Mouse (Mus musculus) thymus, postnatal 36 days (tissue): Measurements from ENCODE around the gene Dennd4a.
A peak's percentile ranks its signal among the peaks of the same experiment; 100 is the strongest.

Source experiments
- DNase-seq, 2 experiments: peaks; one replicate each; pipeline ENCODE4 v3.0.0; 2022; ENCODE audit warnings: mixed read lengths in 2 of 2

The Dennd4a gene

DNA sequence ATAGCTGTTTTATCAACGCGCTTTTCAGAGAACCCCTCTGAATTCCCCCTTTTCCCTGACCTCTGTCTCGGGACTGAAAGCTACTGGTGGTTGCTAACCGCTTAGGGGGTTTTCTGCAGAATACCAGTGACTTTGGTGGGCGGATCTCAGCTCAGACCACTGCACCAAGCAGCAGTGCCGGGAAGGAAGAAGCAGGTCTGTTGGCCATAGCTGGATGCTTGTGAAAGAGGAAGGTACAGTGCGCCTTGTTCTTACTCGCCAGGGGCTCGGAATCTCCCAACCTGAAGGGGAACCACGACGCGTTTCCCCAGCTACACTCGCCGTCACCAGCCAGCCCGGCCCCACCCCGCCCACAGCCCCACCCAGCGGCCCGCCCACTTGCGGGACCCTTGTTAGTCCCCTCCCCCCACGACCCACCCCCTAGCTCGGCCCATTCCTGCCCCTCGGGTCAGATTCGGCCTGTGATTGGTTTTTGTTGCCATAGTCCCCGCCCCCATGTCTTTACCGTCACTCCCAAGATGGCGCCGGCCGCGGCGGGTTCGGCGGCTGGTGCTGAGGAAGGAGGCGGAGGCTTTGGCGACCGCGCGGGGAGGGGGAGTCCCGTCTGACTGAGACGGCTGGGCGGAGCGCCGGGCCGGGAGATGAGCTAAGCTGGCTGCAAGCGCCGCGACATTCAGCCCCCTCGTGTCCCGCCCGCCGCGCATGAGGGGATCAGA lies at the start of gene Dennd4a:
TSS of gene Dennd4a (plus strand) at position 519 of the 716 bp plus-strand sequence.
- peak; percentile 98 to 100 for DNase-seq

DNA sequence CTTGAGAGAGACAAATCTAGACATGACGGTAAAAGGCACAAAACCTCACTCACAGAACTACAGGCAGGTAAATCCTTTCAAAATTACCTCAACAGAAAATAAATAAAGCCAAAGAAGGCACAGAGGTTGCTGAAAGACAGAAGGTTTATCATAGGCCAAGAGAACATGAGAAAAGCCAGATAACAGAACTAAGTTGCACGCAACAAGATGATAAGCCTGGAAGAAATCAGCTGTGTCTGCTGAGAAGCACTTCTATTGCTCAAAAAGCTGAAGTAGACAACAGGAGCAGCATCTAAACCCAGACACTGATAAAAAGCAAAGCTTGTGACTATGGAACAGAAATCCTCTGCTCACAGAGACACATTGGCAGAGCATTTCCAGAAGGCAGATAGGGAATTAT lies 46.3 kb upstream of the Dennd4a start:
- no peak for DNase-seq

DNA sequence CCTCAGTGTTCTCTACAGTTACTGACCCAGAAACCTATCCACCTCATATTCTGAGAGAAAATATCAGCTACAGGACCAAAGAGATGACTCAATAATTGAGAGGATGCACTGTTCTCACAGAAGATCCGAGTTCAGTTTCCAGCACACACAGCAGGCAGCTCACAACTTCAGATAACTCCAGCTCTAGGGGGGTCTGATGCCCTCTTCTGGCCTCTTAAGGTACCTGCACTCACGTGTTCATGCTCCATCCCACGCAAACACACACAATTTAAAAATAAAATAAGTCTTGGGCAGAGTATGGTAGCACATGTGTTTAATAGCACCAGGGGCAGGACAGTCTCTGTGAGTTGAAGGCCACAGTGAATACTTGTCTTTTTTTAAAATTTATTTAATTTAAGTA lies 45.0 kb upstream of the Dennd4a start:
- DNase-seq: no peak

DNA sequence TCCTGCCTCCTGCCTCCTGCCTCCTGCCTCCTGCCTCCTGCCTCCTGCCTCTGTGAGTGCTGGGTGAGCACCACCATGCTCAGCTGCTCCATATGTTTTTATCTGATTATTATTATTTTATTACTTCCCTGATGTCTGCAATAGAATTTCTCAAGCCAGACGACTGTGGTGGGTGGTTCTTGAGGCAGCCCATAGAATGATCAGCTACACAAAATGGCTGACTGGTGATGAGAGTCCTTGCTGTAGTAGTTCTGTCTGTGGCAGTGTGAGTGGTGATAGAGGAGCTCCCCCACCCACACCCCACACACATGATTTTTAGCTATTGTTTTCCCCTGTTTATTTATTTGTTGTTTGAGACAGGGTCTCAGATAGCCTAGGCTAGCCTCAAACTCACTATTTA lies 43.3 kb upstream of the Dennd4a start:
- no peak for DNase-seq

DNA sequence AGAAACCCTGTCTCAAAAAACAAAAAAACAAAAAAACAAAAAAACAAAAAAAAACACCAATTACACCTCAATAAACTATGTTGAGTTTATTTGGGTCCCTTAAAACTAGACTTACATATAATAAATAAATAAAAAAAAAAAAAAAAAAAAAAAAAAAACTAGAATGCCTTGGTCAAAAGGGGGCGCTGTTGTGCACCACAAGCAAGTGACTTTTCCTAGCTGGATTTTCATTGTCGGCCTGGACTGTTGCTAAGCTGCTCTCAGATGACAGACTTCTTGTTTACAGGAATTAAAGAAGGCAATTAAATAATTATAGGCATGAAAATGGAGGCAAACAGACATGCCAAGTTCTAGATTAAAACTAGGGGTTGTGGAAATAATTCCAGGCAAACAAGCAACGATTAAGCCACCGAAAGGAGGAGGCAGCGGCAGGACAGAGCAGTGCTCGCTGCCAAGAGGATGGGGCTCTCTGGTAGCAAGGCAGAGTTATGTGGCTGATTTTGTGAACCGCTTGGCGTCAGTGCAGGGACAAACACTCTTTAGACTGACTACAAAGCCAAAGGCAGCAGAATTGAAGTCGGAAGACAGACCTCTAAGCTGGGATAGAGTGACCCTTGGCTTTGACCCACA lies 42.0 kb upstream of the Dennd4a start:
- DNase-seq: peak in 1 of 2 experiments; percentile 15

DNA sequence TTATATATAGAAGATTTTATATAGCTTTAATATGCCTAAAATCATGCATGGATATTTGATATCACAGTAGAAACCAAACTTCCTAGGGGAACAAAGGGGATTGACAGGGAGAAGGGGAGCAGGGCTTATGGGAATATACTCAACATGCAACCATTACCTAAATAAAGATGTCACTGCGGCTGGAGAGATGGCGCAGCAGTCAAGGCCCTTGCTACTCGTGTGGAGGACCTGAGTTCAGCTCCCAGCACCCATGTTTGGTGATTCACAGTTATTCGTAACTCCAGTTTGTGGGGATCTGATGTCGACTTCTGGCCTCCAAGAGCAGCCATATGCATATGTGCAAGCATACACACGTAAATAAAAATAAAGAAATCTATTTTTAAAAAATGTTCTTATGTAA lies 41.2 kb upstream of the Dennd4a start:
- no peak for DNase-seq

DNA sequence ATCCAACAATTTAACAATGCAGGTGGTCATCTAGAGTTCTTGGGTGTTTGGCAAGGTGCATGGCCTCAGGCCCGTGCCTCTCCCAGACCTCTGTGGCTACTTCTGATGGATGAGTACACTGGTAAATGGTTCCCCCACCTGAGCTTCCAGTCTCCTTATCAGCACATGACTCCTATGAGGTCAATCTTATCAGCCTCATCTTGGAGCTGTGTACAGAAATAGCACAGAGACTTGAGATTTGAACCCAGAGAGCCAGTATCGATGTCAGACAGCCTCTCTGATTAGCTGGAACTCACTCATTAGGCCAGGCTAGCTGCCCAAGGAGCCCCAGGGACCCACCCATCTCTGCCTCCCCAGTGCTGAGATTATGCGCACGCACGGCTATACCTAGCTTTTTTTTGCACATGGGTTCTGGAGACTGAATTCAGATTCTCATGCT lies 40.7 kb upstream of the Dennd4a start:
- DNase-seq: no peak

DNA sequence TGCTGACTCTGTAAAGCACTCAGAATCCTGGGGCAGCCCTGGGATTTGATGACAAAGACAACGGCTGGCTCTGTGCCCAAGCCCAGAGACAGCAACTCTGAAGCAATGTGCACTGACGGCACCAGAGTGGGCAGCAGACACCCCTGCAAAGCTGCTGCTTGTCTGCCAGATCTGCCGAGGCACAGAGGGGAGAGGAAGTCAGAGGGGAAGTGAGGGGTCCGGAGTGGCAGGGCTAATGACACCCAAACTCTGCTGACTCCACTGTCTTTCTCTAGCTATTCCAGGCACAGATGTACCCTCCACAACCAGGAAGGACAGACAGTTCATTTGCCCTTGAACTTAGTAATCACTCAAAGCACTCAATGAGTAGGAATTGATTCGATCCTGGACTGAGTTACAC lies 39.9 kb upstream of the Dennd4a start:
- peak; percentile 13 to 18 for DNase-seq

DNA sequence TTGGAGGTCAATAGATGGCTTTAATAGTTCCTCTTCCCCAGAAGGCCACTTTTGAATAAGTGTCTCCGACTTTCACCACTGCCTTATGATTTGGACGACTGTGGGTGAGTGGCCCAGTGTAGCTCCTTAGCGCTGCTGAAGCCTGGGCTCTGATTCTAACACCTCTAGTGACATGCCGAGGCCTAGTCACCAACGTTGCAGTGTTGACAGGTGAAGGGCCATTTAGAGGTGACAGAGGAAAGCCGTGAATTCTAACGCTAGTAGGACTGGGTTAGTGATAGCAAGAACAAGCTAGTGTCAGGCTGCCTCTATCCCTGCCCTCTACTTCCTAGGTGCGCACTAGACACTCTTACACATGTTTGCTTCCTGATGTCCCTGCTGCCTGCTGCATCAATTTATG lies 37.9 kb upstream of the Dennd4a start:
- no peak for DNase-seq

DNA sequence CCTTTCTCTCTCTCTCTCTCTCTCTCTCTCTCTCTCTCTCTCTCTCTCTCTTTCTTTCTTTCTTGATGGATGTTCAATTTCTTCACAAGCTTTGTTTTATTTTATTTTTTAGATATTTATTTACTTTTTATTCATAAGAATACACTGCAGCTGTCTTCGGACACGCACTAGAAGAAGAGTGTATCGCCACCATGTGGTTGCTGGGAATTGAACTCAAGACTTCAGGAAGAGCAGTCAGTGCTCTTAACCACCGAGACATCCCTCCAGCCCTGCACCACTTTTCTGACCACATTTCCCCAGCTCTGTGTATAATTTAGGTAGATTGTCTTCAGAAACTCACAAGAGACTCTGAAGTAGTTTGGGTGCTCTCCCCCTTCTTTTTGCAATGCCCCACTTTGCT lies 37.2 kb upstream of the Dennd4a start:
- DNase-seq: no peak

DNA sequence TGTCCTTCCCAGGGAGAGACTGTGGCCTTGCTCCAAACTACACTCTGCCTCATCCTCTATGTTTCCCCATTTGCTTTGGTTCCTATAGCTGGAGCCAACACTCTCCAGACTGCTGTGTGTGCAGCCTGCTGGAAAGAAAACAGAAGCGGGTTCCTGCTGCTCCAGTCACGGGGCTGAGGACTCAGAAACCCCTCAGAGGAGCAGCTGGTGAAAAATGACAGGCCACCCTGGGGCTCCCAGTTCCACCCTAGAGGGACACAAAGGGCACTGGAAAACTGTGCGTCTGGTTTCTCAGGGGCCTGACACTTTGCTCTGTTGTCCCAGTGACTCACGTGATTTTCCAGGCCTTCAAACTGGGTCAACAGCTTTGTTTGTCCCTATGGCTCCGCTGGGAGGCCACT lies 36.7 kb upstream of the Dennd4a start:
- no peak for DNase-seq

DNA sequence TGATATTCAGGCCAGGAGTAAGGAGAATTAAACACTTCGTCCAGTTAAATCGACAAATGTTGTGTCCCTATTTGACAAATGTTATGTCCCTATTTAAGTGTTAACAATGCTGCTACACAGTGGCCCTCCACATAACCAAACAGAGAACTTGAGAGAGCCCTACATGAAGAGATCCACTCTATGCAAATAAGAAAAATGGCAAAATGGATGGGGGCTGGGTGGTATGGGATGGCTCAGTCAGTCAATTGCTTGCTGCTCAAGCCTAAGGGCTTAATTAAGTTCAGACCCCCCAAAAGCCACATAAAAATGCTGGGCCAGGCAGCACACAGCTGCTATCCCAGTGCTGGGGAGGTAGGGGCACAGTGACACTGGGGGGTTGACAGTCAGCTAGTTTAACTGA lies 36.3 kb upstream of the Dennd4a start:
- DNase-seq: no peak

DNA sequence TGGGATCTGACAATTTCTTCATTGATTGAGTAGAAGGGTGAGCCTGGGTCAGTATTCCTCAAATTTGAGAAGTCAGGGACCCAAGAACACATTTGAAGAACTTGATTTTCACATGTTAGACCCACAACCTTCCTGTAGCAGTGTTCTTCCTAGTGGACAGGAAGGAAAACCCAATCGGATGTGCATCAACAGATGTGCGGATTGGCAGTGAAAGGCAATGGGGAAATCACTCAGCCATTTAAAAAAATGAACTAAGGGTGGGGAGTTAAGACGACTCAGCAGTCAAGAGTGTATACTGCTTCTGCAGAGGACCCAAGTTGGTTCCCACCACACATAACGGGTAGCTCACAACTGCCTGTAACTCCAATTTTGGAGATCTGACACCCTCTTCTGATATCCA lies 35.6 kb upstream of the Dennd4a start:
- no peak for DNase-seq

DNA sequence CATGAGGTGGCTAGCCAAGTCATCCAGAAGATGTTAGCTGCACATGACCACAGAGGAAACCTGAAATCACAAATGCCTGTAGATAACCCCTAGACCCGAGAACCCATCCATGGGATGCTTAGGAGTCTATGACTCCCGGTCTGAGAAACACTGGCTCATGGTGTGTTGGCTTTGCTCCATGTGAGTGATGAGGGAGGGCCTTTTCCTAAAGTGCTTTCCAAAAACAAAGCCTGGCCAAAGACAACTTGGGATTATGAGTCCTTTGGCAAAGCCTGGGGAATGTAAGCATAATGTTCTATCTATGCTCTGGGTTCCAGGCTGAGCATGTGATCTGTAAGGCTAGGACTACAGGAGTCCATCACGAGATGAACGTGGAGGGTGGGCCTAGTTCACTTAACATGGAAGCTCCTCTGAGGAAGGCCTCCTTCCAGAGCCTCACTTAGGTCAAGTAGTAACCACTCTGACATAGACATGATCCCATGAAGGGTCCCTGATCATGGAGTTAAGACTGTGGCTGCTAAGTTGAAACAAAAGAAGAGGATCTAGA lies 33.6 kb upstream of the Dennd4a start:
- no peak for DNase-seq

DNA sequence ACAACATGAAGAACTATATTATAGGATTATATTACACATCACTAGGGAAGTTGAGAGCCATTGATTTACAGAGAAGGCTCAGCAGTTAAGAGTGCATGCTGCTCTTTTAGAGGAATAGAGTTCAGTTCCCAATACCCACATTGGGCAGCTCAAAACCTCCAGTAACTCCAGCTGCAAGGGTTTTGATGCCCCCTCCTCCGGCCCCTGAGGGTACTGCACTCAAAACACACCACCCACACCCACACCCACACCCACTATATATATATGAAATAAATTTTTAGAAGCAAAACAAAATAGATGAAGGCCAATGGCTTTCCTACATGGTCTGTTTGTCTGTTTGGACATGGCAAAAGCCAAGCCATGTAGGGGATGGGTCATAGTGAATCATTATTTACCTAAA lies 33.0 kb upstream of the Dennd4a start:
- DNase-seq: peak in 1 of 2 experiments; percentile 22

DNA sequence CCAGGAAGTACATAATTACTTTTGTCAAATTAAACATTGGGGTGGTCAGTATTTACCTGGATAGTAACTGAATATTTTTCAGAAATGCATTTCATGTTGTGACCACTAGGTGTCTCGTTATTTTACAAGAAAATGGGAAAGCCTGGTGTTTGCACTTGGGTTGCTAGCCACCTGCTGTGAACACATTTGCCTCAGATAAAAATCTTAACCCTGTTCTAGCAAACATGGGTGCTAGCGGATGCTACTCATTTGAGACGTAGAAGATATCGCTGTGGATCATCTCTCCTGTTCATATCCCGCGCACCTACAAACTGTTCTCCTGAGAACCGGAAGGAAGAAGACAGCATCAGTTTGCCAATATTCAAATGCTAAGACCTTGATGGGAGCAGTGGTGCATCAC lies 31.5 kb upstream of the Dennd4a start:
- peak; percentile 8 to 15 for DNase-seq

DNA sequence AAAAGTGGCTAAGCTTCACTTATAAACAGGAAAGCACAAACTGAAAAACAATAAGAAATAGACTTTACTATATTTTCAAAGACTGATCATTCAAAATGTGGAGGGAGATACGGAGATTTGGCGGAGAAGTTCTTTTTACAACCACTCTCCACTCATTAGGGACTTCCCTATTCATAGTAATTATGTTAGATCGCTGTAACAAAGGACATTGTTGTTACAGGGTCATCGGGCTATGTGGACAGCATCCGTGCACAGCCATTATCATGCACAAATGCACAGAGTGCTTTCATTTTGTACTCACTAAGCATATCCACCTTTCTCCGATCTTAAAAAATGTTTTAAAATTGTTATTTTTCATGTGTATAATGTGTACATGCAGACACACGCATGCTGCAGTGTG lies 27.6 kb upstream of the Dennd4a start:
- DNase-seq: no peak

DNA sequence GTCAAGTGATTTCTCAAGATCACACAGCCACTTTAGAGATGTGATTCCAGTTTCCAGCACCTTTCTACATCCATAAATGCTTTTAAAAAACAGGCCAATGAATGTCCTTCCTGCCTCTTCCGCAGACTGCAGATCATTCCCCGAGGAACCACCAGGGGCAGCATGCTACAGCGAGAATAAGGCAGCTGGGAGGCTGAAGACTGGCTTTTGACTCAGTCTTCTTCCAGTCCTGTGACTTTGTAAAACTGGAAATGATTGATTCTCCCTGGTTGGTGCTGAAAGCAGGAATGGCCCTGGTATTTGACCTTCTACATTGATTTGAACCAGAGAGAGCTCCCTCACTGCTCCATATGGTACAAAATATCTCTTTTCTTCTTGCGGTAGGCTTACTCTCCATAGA lies 26.3 kb upstream of the Dennd4a start:
- DNase-seq: peak; percentile 74 to 78

DNA sequence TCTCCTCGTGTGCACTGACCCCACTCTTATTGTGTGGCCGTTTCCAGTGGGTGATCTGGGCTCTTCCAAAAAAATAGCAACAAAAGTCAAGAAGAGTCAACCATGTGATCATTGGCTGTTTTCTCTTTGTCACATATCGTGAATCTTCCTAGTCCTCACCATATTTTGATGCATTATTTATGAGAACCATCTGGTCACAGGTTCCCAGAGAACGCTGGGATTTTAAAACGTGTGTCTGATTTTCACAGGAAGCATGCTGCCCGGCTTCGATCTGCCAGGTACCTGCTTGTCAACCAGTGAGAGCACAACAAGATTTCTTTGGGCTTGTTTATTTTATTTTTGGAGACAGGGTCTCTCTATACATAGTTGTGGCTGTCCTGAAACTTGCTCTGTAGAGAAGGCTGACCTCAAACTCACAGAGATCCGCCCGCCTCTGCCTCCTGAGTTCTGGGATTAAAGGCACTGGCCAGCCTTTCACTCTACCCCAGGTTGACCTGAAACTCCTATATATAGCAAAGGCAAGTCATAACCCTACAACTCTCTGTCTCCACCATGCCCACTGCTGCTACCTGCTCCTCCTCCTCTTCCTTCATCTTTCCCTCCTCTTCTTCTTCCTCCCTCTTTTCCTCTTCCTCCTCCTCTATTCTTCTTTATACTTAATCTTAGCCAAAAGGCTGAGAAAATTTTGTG lies 24.8 kb upstream of the Dennd4a start:
- no peak for DNase-seq

DNA sequence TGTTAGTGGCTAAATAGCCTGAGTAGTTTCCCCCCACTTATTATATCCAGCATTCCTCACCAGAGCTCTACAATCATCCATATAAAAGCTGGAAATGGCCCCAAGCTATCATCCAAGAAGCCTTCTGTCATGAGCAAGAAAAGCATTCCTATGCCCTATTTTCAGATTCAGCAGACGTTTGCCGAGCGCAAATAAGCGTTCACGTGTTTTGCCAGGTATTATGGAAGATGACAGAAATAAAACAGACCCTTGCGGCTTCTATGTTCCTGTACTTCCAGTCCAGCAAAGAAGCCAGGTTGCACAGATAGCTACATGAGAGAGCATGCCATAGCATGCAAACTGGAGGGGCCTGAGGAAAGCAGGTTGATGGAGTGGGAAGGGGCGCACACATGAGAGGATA lies 23.1 kb upstream of the Dennd4a start:
- no peak for DNase-seq

DNA sequence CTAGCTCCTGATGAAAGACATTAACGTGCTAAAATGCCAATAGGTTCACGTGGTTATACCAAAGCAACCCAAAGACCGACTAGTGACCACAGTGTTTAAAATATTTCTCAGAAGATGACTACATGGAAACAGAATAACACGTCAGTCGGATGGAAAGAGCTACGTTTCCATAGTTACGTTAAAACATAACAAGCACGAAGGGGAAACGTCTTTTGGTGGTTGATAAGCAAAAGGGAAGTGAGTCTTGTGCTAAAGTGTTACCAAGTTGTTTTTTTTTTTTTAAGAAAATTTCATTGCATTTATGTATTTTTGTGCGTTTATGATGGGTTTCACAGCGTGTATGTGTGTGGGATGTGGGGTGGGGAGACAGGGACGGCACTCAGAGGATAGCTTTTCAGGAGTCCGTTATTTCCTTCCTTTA lies 21.8 kb upstream of the Dennd4a start:
- no peak for DNase-seq

DNA sequence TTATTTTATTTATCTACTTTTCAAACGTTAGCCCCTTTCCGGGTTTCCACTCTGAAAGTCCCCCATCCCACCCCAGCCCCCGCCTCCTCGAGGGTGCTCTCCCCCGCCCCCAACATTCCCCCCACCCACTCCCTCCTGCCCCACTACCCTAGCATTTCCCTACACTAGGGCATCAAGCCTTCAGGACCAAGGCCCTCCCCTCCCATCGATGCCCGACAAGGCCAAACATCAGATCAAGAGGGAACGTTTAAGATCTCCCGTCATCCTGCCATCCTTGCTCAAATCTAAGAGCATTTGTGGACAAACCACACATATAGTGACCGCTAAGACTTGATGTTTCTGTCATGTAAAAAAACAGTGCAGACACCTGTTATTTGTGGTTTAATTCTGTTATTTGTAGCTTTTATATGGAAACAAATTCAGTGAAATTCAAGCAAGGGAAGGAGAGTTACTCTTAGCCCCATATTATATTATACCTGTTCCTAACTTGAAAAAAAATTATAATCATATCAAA lies 21.2 kb upstream of the Dennd4a start:
- DNase-seq: no peak
